Mouse (Mus musculus): ENCODE measurements around the gene Zfp870. TPM values are rescaled to one million over a fixed set of nuclear protein-coding genes. Genes with fewer than 3 reads are reported as not detected.

Gene Zfp870
- total RNA-seq (2014; rRNA removed) (5.9 and 6.4 TPM in 2 replicates), polyA plus RNA-seq (2015; fragmentation: Nextera tagmentation; extraction: Ambion mirVana) (4.8 and 5.0 TPM in 2 replicates)

- DNase-seq (ENCODE audit: low spot score), result peak; percentile 95
- ATAC-seq, result peak; percentile 99
- H3K4me2 ChIP-seq (ENCODE audit: low read depth, low read length), result peak within 1 kb of the TSS; percentile 89
- peak; percentile 69 for TF ChIP-seq CTCF (IDR thresholded peaks at IDR 0.05; ENCODE audit: low read depth)
- H3K36me3 ChIP-seq (ENCODE audit: insufficient read depth, low read length), result no peaks in the 10 kb centered on the region
- H3K9me3 ChIP-seq (ENCODE audit: low read length), result no peaks in the 10 kb centered on the region
- peak within 1 kb of the TSS; percentile 72 for H3K9ac ChIP-seq (replicated peaks; ENCODE audit: low read length)
- H3K4me1 ChIP-seq (ENCODE audit: insufficient read depth, low read length), result peaks cover 13% of the 10 kb centered on the region
- no peaks in the 10 kb centered on the region for H3K27me3 ChIP-seq (ENCODE audit: insufficient read depth, low read length)
- 11% methylated on average over 33 of the region's 33 CpGs for WGBS
- H3K27ac ChIP-seq, result peak within 1 kb of the TSS; percentile 87
- peak within 1 kb of the TSS; percentile 69 for H3K4me3 ChIP-seq (ENCODE audit: low read length)
Measured at GRCm38 (mm10) chr17:32891239-32892180, at the start of gene Zfp870. Zfp870 (minus strand) TSS chr17:32891642.

- ATAC-seq (no peak), DNase-seq (ENCODE audit: low spot score) (no peak)
- 87% methylated on average over 4 of the region's 4 CpGs for WGBS
Measured at GRCm38 (mm10) chr17:32939831-32940230, 48.4 kb upstream of the Zfp870 start.

GRCm38 (mm10) chr17:32927803-32928202 lies 36.4 kb upstream of the Zfp870 start:
- Histone ChIP-seq H3K4me3 (ENCODE audit: low read length) (no peak overlapping the region), H3K36me3 (ENCODE audit: insufficient read depth, low read length) (no peaks in the 10 kb centered on the region), H3K4me1 (ENCODE audit: insufficient read depth, low read length) (no peaks in the 10 kb centered on the region), H3K27me3 (ENCODE audit: insufficient read depth, low read length) (no peaks in the 10 kb centered on the region), H3K4me2 (ENCODE audit: low read depth, low read length) (no peak overlapping the region), H3K9ac (replicated peaks; ENCODE audit: low read length) (no peak overlapping the region), H3K9me3 (ENCODE audit: low read length) (no peaks in the 10 kb centered on the region), H3K27ac (no peak overlapping the region)
- ATAC-seq (no peak), DNase-seq (ENCODE audit: low spot score) (no peak)
- WGBS, result 83% methylated on average over 5 of the region's 5 CpGs
- TF ChIP-seq CTCF (IDR thresholded peaks at IDR 0.05; ENCODE audit: low read depth), result no peak

More at GRCm38 (mm10) chr17:32939831-32940230, 48.4 kb upstream of the Zfp870 start:
- H3K4me3 ChIP-seq (ENCODE audit: low read length), result no peak overlapping the region
- H3K4me1 ChIP-seq (ENCODE audit: insufficient read depth, low read length), result no peaks in the 10 kb centered on the region
- no peaks in the 10 kb centered on the region for H3K27me3 ChIP-seq (ENCODE audit: insufficient read depth, low read length)
- H3K36me3 ChIP-seq (ENCODE audit: insufficient read depth, low read length), result no peaks in the 10 kb centered on the region
- H3K27ac ChIP-seq, result no peak overlapping the region
- no peak overlapping the region for H3K9ac ChIP-seq (replicated peaks; ENCODE audit: low read length)
- H3K4me2 ChIP-seq (ENCODE audit: low read depth, low read length), result no peak overlapping the region
- no peak for TF ChIP-seq CTCF (IDR thresholded peaks at IDR 0.05; ENCODE audit: low read depth)
- no peaks in the 10 kb centered on the region for H3K9me3 ChIP-seq (ENCODE audit: low read length)

GRCm38 (mm10) chr17:32924658-32925312 lies 33.3 kb upstream of the Zfp870 start:
- Histone ChIP-seq H3K4me3 (ENCODE audit: low read length) (peak overlapping the region; percentile 38), H3K27ac (peak overlapping the region; percentile 42), H3K9ac (replicated peaks; ENCODE audit: low read length) (peak overlapping the region; percentile 59), H3K4me1 (ENCODE audit: insufficient read depth, low read length) (no peaks in the 10 kb centered on the region), H3K4me2 (ENCODE audit: low read depth, low read length) (peak overlapping the region; percentile 58), H3K36me3 (ENCODE audit: insufficient read depth, low read length) (no peaks in the 10 kb centered on the region), H3K9me3 (ENCODE audit: low read length) (peaks cover 10% of the 10 kb centered on the region), H3K27me3 (ENCODE audit: insufficient read depth, low read length) (no peaks in the 10 kb centered on the region)
- peak; percentile 98 for ATAC-seq
- peak; percentile 28; the same call in 1 of the 2 replicates for TF ChIP-seq CTCF (IDR thresholded peaks at IDR 0.05; ENCODE audit: low read depth)
- peak; percentile 85 for DNase-seq (ENCODE audit: low spot score)
- 22% methylated on average over 32 of the region's 32 CpGs for WGBS

GRCm38 (mm10) chr17:32923681-32924080 lies 32.2 kb upstream of the Zfp870 start:
- Histone ChIP-seq H3K27ac (no peak overlapping the region), H3K9me3 (ENCODE audit: low read length) (peaks cover 10% of the 10 kb centered on the region), H3K4me1 (ENCODE audit: insufficient read depth, low read length) (no peaks in the 10 kb centered on the region), H3K4me3 (ENCODE audit: low read length) (no peak overlapping the region), H3K36me3 (ENCODE audit: insufficient read depth, low read length) (no peaks in the 10 kb centered on the region), H3K4me2 (ENCODE audit: low read depth, low read length) (no peak overlapping the region), H3K27me3 (ENCODE audit: insufficient read depth, low read length) (no peaks in the 10 kb centered on the region), H3K9ac (replicated peaks; ENCODE audit: low read length) (no peak overlapping the region)
- WGBS, result 97% methylated on average over 1 of the region's 1 CpGs
- ATAC-seq, result no peak
- DNase-seq (ENCODE audit: low spot score), result no peak
- no peak for TF ChIP-seq CTCF (IDR thresholded peaks at IDR 0.05; ENCODE audit: low read depth)

- Histone ChIP-seq H3K27ac (no peak overlapping the region), H3K4me2 (ENCODE audit: low read depth, low read length) (no peak overlapping the region), H3K4me3 (ENCODE audit: low read length) (no peak overlapping the region), H3K36me3 (ENCODE audit: insufficient read depth, low read length) (no peaks in the 10 kb centered on the region), H3K27me3 (ENCODE audit: insufficient read depth, low read length) (no peaks in the 10 kb centered on the region), H3K4me1 (ENCODE audit: insufficient read depth, low read length) (no peaks in the 10 kb centered on the region), H3K9me3 (ENCODE audit: low read length) (peaks cover 10% of the 10 kb centered on the region), H3K9ac (replicated peaks; ENCODE audit: low read length) (no peak overlapping the region)
- DNase-seq (ENCODE audit: low spot score), result no peak
- ATAC-seq, result no peak
- WGBS, result 81% methylated on average over 2 of the region's 2 CpGs
- TF ChIP-seq CTCF (IDR thresholded peaks at IDR 0.05; ENCODE audit: low read depth), result no peak
Measured at GRCm38 (mm10) chr17:32919123-32919522, 27.7 kb upstream of the Zfp870 start.

Data from hindbrain, postnatal 0 days (tissue).